Mouse (Mus musculus) embryonic facial prominence, embryonic 14.5 days (tissue): ENCODE measurements around the gene Tdrkh. TPM values are rescaled to one million over a fixed set of nuclear protein-coding genes. Genes with fewer than 3 reads are reported as not detected.

Source experiments
- ATAC-seq: fragments of 200-750 bp; cut with Nextera tagmentation; 2 replicates; pipeline ENCODE4 v1.8.0; 2017; ENCODE audit warnings: low read depth, moderate number of reproducible peaks, moderate TSS enrichment
- DNase-seq: peaks from one replicate; pipeline ENCODE4 v3.0.0-alpha.2; 2015; ENCODE audit warnings: low spot score
- H3K27ac ChIP-seq: fragments of 300-500 bp; sonication (generic); replicated peaks from 2 replicates; pipeline ENCODE4 v1.5.1; 2014; ENCODE audit warnings: low read depth, mild to moderate bottlenecking, low read length, moderate library complexity
- H3K27me3 ChIP-seq: fragments of 300-500 bp; sonication (generic); replicated peaks from 2 replicates; pipeline ENCODE4 v1.6.1; 2014; ENCODE audit warnings: low read length; ENCODE audit not compliant: control insufficient read depth, insufficient read depth
- H3K36me3 ChIP-seq: fragments of 300-500 bp; sonication (generic); 2 replicates; pipeline ENCODE4 v1.6.1; 2014; ENCODE audit warnings: low read length, mixed read lengths; ENCODE audit not compliant: control insufficient read depth, insufficient read depth
- H3K4me1 ChIP-seq: fragments of 300-500 bp; sonication (generic); 2 replicates; pipeline ENCODE4 v1.6.1; 2014; ENCODE audit warnings: antibody characterized with exemption, low read length; ENCODE audit not compliant: control insufficient read depth, insufficient read depth
- H3K4me2 ChIP-seq: fragments of 300-500 bp; sonication (generic); 2 replicates; pipeline ENCODE4 v1.6.1; 2014; ENCODE audit warnings: low read depth, mild to moderate bottlenecking, low read length, moderate library complexity, mixed read lengths
- H3K4me3 ChIP-seq: fragments of 300-500 bp; sonication (generic); 2 replicates; pipeline ENCODE4 v1.5.1; 2014; ENCODE audit warnings: low read depth, mild to moderate bottlenecking, low read length
- H3K9ac ChIP-seq: fragments of 300-500 bp; sonication (generic); 2 replicates; pipeline ENCODE4 v1.6.1; 2014; ENCODE audit warnings: low read depth, mild to moderate bottlenecking, low read length, moderate library complexity, mixed read lengths
- H3K9me3 ChIP-seq: fragments of 300-500 bp; sonication (generic); 2 replicates; pipeline ENCODE4 v1.6.1; 2016; ENCODE audit warnings: low read length; ENCODE audit not compliant: control insufficient read depth
- WGBS: fragments of 180-500 bp; shearing (Covaris S2); extraction: QIAGEN DNeasy Blood & Tissue Kit; methylation state at CpG from one replicate; pipeline ENCODE4 v1.1.7; 2014; 5-methylcytosine and 5-hydroxymethylcytosine counted together
- polyA plus RNA-seq: library from polyadenylated mRNA; unstranded; fragments of >200 nt; fragmentation: Nextera tagmentation; extraction: Ambion mirVana; gene quantifications from 2 replicates; pipeline ENCODE4 v1.2.1, GENCODE M21; 2014

The Tdrkh gene
- polyA plus RNA-seq, 1 experiment from 2014 or later: 8.9 TPM

GRCm38 (mm10) chr3:94405561-94405960, 7.5 kb upstream of the Tdrkh start:
- Histone ChIP-seq H3K27me3 (peaks cover 21% of the 10 kb centered on the region), H3K27ac (no peak overlapping the region)
- peak; percentile 48; the same call in 1 of the 2 replicates for ATAC-seq

GRCm38 (mm10) chr3:94412530-94412929, 543 bp upstream of the Tdrkh start:
- 7% methylated on average over 23 of the region's 25 CpGs for WGBS
- no peak for DNase-seq
- H3K9ac ChIP-seq: peak overlapping the region; percentile 48

More at GRCm38 (mm10) chr3:94405561-94405960, 7.5 kb upstream of the Tdrkh start:
- 51% methylated on average over 4 of the region's 4 CpGs for WGBS
- no peak overlapping the region for H3K4me2 ChIP-seq
- H3K9me3 ChIP-seq: no peaks in the 10 kb centered on the region
- H3K4me1 ChIP-seq: no peaks in the 10 kb centered on the region
- peak; percentile 36 for DNase-seq
- H3K4me3 ChIP-seq: no peak overlapping the region
- no peak overlapping the region for H3K9ac ChIP-seq
- H3K36me3 ChIP-seq: no peaks in the 10 kb centered on the region

GRCm38 (mm10) chr3:94430980-94431379, 17.9 kb downstream of the Tdrkh start:
- Histone ChIP-seq H3K27me3 (no peaks in the 10 kb centered on the region), H3K4me2 (no peak overlapping the region), H3K4me3 (no peak overlapping the region), H3K27ac (no peak overlapping the region), H3K36me3 (no peaks in the 10 kb centered on the region), H3K9ac (no peak overlapping the region), H3K4me1 (no peaks in the 10 kb centered on the region), H3K9me3 (no peaks in the 10 kb centered on the region)
- DNase-seq (no peak), ATAC-seq (no peak)
- 66% methylated on average over 2 of the region's 2 CpGs for WGBS

More at GRCm38 (mm10) chr3:94412530-94412929, 543 bp upstream of the Tdrkh start:
- Histone ChIP-seq H3K27ac (no peak overlapping the region), H3K4me2 (peak overlapping the region; percentile 85), H3K4me3 (peak overlapping the region; percentile 49), H3K36me3 (no peaks in the 10 kb centered on the region), H3K27me3 (no peaks in the 10 kb centered on the region), H3K9me3 (no peaks in the 10 kb centered on the region), H3K4me1 (peaks cover 8% of the 10 kb centered on the region; the same call in 1 of the 2 replicates)
- peak; percentile 20 for ATAC-seq

GRCm38 (mm10) chr3:94434305-94434704, 21.2 kb downstream of the Tdrkh start:
- Histone ChIP-seq H3K27ac (no peak overlapping the region), H3K36me3 (no peaks in the 10 kb centered on the region), H3K9ac (no peak overlapping the region), H3K4me2 (no peak overlapping the region), H3K9me3 (no peaks in the 10 kb centered on the region), H3K27me3 (no peaks in the 10 kb centered on the region), H3K4me3 (no peak overlapping the region), H3K4me1 (no peaks in the 10 kb centered on the region)
- DNase-seq (no peak), ATAC-seq (no peak)
- WGBS: 91% methylated on average over 2 of the region's 2 CpGs

GRCm38 (mm10) chr3:94436420-94436819, 23.3 kb downstream of the Tdrkh start:
- H3K4me3 ChIP-seq: no peak overlapping the region
- 82% methylated on average over 9 of the region's 9 CpGs for WGBS
- ATAC-seq (no peak), DNase-seq (no peak)
- no peaks in the 10 kb centered on the region for H3K9me3 ChIP-seq
- no peak overlapping the region for H3K27ac ChIP-seq
- H3K4me2 ChIP-seq: no peak overlapping the region
- no peaks in the 10 kb centered on the region for H3K27me3 ChIP-seq
- no peaks in the 10 kb centered on the region for H3K4me1 ChIP-seq
- H3K9ac ChIP-seq: no peak overlapping the region
- no peaks in the 10 kb centered on the region for H3K36me3 ChIP-seq

GRCm38 (mm10) chr3:94441182-94441581, 28.1 kb downstream of the Tdrkh start:
- ATAC-seq: no peak
- H3K4me2 ChIP-seq: no peak overlapping the region
- H3K4me1 ChIP-seq: 0 out of 2 replicates have a peak, but pooled peaks cover 4% of the 10 kb centered on the region
- H3K27ac ChIP-seq: no peak overlapping the region
- H3K9ac ChIP-seq: no peak overlapping the region
- DNase-seq: no peak
- H3K9me3 ChIP-seq: no peaks in the 10 kb centered on the region
- H3K4me3 ChIP-seq: no peak overlapping the region
- peaks cover 11% of the 10 kb centered on the region; the same call in 1 of the 2 replicates for H3K36me3 ChIP-seq
- WGBS: 37% methylated on average over 3 of the region's 3 CpGs
- no peaks in the 10 kb centered on the region for H3K27me3 ChIP-seq

- Histone ChIP-seq H3K9ac (peak within 1 kb of the TSS; percentile 81), H3K9me3 (no peaks in the 10 kb centered on the region; the same call in 1 of the 2 replicates), H3K4me1 (0 out of 2 replicates have a peak, but pooled peaks cover 4% of the 10 kb centered on the region), H3K4me3 (peak within 1 kb of the TSS; percentile 91), H3K36me3 (peaks cover 30% of the 10 kb centered on the region), H3K4me2 (peak within 1 kb of the TSS; percentile 87), H3K27me3 (no peaks in the 10 kb centered on the region), H3K27ac (peak within 1 kb of the TSS; percentile 50; the same call in 1 of the 2 replicates)
- peak; percentile 96 for DNase-seq
- WGBS: under 1% methylated on average over 37 of the region's 39 CpGs
- ATAC-seq: peak; percentile 98
These were observed 30.0 kb downstream of the Tdrkh start, which contains the start of gene Mrpl9 for GRCm38 (mm10) chr3:94442951-94443596. TSS of gene Mrpl9 (plus strand) at chr3:94443318.

GRCm38 (mm10) chr3:94443597-94443964, 30.5 kb downstream of the Tdrkh start, which contains the start of gene Oaz3:
TSS of gene Oaz3 (minus strand) at chr3:94443915.
- H3K27me3 ChIP-seq: no peaks in the 10 kb centered on the region
- 0 out of 2 replicates have a peak, but pooled peaks cover 4% of the 10 kb centered on the region for H3K4me1 ChIP-seq
- peak within 1 kb of the TSS; percentile 91 for H3K4me3 ChIP-seq
- DNase-seq (no peak), ATAC-seq (peak; percentile 7; the same call in 1 of the 2 replicates)
- no peaks in the 10 kb centered on the region; the same call in 1 of the 2 replicates for H3K9me3 ChIP-seq
- H3K4me2 ChIP-seq: peak within 1 kb of the TSS; percentile 87
- H3K9ac ChIP-seq: peak within 1 kb of the TSS; percentile 81
- peak within 1 kb of the TSS; percentile 50; the same call in 1 of the 2 replicates for H3K27ac ChIP-seq
- WGBS: 0% methylated on average over 21 of the region's 24 CpGs
- H3K36me3 ChIP-seq: peaks cover 34% of the 10 kb centered on the region
